Mouse (Mus musculus): Measurements from ENCODE around the gene Drp2. TPM values are rescaled to one million over a fixed set of nuclear protein-coding genes. Genes with fewer than 3 reads are reported as not detected.

Gene Drp2
- polyA plus RNA-seq (2015; fragmentation: Nextera tagmentation; extraction: Ambion mirVana), result 0.17 and 0.23 TPM in 2 replicates

GRCm38 (mm10) chrX:134403863-134404583 is at the start of gene Drp2:
Gene Drp2, plus strand, starts transcription at chrX:134404551.

DNA sequence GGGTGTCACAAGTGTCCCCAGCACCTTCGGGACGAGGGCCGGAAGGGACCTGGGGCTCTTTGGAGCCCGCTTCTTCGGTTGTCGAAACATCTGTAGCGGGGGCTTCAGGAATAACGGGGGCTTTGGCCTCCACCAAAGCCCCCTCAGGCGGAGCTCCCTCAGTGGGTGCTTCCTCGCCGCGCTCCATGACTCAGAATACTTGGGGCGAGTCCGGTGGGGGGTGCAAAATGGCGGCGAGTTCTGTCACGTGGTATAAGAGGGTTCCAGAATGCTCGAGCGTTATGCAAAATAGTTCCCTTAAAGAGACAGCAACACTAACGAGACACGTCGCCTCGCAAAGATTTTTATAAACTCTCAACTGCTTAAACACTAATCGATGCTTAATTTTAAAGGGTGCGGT is 71.9 kb downstream of the Drp2 start, which contains the start of gene Taf7l:
TSS of gene Taf7l (minus strand) at position 201 of the 400 bp plus-strand sequence.

Other genes starting within 250 kb of the Drp2 start
- gene Xkrx, start 242.5 kb upstream of the Drp2 start, polyA plus RNA-seq (2015; fragmentation: Nextera tagmentation; extraction: Ambion mirVana), result 0.12 and 0.18 TPM in 2 replicates
- not detected in 2 replicates for gene Arl13a, start 217.1 kb upstream of the Drp2 start, polyA plus RNA-seq (2015; fragmentation: Nextera tagmentation; extraction: Ambion mirVana)
- 0.10 and 0.13 TPM in 2 replicates for gene Nox1, start 182.6 kb upstream of the Drp2 start, polyA plus RNA-seq (2015; fragmentation: Nextera tagmentation; extraction: Ambion mirVana)
- 8.8 and 9.9 TPM in 2 replicates for gene Trmt2b, start 127.6 kb upstream of the Drp2 start, polyA plus RNA-seq (2015; fragmentation: Nextera tagmentation; extraction: Ambion mirVana)
- 14.7 and 20.7 TPM in 2 replicates for gene Tmem35a, start 109.3 kb upstream of the Drp2 start, polyA plus RNA-seq (2015; fragmentation: Nextera tagmentation; extraction: Ambion mirVana)
- 24.5 and 27.3 TPM in 2 replicates for gene Cenpi, start 96.5 kb upstream of the Drp2 start, polyA plus RNA-seq (2015; fragmentation: Nextera tagmentation; extraction: Ambion mirVana)
- 0.06 TPM in 1 of 2 replicates, not detected in the other for gene Taf7l, start 71.9 kb downstream of the Drp2 start, polyA plus RNA-seq (2015; fragmentation: Nextera tagmentation; extraction: Ambion mirVana)
- gene Timm8a1, start 137.3 kb downstream of the Drp2 start, polyA plus RNA-seq (2015; fragmentation: Nextera tagmentation; extraction: Ambion mirVana), result 74.5 TPM in 2 replicates
- 28.6 and 30.1 TPM in 2 replicates for gene Btk, start 179.0 kb downstream of the Drp2 start, polyA plus RNA-seq (2015; fragmentation: Nextera tagmentation; extraction: Ambion mirVana)
- gene Rpl36a, start 181.1 kb downstream of the Drp2 start, polyA plus RNA-seq (2015; fragmentation: Nextera tagmentation; extraction: Ambion mirVana), result 492 and 510 TPM in 2 replicates
- 3.8 and 4.9 TPM in 2 replicates for gene Gla, start 196.6 kb downstream of the Drp2 start, polyA plus RNA-seq (2015; fragmentation: Nextera tagmentation; extraction: Ambion mirVana)
- gene Hnrnph2, start 196.6 kb downstream of the Drp2 start, polyA plus RNA-seq (2015; fragmentation: Nextera tagmentation; extraction: Ambion mirVana), result 102 and 103 TPM in 2 replicates

Data from spleen, postnatal 0 days (tissue).